Mouse (Mus musculus) embryo, embryonic 9.5 days (tissue): ENCODE results near the gene Tiam1.
A peak's percentile ranks its signal among the peaks of the same experiment; 100 is the strongest.

Source experiments
- DNase-seq: peaks from one replicate; pipeline ENCODE4 v3.0.0-alpha.2; 2017; ENCODE audit errors: extremely low spot score

Tiam1 gene

DNA sequence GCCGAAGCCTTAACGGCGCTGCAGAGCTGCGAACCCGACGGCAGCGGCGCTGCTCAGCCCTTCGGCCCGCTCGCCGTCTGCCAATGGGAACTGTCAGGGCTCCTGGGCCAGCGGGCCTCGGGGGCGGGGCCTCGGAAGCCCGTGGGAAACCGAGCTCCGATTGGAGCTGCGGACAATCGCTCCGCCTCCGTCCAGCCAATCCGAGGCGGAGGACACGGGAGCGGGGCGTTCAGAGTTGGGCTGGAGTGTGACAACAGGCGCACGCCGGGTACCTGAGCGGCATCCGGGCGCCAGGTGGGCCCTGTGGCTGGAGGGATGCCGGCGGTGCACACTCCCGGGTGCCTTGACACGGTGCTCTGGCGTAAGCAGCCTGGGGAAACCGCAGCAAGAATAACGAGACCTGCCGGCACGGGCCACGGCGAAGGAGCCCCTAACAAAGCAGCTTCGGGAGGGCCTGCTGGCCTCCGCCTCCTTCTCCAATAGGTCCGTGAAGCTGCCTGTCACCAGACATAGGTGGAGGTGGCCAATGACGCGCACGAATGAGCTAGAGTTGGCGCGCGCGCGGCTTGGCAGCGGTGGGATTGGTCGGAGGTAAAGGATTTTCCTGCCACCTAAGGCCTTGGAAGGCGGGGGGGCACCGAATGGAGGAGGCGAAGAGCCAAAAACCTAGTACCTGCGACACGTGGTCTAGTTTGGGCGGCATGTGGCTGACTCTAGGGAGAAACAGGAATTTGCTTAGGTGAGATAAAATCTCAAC lies at the start of gene Tiam1:
Gene Tiam1, minus strand, starts transcription at position 10 of the 757 bp plus-strand sequence.
- peak; percentile 98 for DNase-seq

DNA sequence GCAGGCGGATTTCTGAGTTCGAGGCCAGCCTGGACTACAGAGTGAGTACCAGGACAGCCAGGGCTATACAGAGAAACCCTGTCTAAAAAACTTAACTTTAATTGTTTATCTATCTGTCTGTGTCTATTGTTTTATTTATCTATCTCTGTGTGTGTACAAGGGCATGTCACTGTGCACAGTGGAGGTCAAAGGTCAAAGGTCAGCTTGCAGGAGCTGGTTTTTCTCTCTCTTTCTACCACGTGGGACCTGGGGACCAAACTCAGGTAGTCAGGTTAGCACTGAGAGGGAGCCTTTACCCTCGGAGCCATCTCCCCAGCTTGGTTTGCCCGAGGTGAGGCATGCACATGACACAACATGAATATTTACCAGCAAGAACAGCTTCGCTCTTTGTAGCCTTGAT lies 47.7 kb upstream of the Tiam1 start:
- DNase-seq, result no peak

DNA sequence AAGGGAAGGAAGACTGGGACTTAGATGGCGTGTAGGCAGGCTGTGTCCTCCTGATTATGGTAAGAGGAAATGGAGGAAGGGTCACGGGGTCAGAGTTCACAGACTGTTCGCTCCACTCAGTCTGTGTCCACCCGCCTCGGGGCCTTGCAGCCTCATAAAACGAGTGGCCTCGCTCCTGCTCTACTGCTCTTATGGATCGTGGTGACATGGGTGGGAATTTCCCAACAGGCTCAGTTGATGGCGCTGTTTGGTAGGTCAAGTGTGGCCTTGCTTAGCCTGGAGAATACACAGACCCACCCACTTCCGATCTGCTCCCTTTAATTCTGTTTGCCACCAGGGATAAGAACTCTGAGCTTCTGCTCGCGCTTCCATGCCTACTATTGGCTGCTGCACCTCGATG lies 43.9 kb upstream of the Tiam1 start:
- peak; percentile 51 for DNase-seq

DNA sequence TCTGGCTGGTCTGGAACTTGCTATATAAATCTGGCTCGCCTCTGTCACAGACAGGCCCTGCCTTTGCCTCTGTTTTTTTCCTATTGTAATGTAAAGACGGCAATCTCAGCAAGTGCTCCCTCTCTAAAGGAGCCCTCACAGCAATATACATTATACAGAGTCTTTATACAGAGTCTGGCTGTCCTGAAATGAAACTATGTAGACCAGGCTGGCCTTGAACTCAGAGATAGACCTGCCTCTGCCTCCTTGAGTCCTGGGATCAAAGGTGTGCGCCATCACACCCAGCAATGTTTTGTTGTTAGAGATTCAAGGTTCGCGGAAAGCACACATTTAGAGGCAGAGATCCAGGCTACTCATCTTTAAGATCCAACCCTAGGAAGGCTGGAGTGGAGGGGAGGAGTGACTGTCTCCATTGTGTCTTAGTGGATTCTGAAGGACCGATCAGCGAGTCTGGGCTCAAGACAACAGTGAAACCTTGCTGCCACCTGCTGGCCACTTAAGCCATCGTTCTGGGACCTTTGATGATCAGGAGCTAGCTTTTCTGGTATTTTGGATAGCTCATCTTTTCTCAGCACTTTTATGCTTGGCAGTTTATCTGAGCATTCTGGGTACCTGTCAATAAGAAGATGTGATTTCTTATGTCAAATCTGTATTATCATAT lies 42.5 kb upstream of the Tiam1 start:
- DNase-seq, result peak; percentile 73

DNA sequence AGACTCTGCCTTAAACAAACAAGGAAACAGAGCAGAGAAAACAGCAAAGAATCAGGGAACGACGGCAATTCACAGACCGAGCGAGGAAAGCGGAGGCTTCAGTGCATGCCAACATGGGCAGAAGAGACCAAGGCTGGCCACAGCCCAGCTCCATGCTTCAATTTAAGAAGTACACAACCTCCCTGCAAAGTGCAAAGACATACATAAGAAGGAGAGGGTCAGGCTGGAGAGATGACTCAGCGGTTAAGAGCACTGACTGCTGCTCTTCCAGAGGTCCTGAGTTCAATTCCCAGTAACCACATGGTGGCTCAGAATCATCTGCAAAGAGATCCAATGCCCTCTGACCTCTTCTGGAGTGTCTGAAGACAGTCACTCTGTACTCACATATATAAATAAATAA lies 40.6 kb upstream of the Tiam1 start:
- DNase-seq, result no peak

DNA sequence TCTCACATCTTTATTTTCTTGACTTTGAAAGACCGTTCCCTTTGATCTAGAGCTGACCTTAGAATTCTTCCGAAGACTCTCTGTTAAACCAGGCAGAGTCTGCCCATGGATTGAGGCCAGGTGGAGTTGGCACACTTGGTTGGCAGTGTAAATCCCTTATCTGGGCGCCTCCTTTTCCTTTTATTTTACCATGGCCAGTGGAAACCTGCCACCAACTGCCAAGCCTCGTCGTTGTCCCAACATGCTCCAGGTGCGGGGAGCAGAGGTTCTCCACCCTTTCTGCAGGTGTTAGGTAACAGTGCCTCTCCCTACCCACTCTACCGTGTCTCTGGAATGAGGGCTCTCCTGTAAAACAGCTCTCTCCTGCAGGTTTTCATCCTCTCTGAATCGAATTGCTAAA lies 38.1 kb upstream of the Tiam1 start:
- no peak for DNase-seq

DNA sequence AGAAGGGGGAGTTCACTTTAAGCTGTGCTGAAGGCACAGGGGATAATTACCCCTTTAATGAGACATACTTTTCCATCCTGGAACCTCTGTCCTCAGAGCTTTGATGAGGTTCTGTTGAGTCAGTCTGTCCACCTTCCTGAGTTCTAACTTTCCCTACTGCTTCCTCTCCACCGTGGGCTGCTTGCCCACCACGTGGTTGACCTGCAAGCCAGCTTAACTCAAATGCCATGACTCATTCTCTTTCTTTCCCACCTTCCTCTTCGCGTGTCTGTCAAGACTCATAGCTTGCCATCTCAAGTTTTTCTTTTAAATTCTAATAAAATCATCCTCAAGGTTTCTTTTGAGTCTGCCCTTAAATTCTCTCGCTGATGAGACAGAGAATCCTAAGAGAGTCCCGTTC lies 37.4 kb upstream of the Tiam1 start:
- DNase-seq, result no peak

DNA sequence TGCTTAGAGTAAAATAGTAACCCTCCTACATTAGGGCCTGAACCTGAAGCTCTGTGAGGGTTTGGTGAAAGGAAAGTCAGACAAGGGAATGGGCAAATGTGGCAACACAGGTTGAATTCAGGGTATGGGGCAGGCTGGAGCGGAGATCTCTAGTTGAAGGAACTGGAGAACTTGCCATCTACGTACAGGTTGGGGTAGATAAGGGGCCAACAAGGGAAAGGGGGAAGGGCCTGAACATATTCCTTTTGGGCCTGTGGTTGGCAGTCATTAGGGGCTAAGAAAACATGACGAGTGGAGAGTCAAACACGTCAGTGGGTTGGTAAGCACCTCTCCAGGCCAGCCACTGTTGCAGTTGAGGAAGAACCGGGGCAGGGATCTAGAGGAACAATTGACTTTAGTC lies 36.3 kb upstream of the Tiam1 start:
- DNase-seq, result no peak

DNA sequence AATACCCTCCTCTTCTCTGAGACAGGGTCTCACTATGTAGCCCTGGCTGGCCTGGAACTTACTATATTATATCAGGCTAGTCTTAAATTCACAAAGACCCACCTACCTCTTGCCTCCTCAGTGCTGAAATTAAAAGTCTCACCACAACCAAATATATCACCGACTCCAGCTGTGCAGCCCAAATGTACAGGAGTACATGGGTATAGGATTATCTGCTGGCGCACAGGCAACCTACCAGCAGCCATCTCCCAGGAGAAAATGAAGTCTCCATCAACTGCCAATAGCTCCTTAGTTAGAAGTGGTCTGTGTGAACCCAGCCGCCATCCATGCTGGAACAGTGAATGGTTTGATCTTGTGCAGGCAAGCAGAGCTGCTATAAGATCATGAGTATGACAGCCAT lies 34.8 kb upstream of the Tiam1 start:
- no peak for DNase-seq

DNA sequence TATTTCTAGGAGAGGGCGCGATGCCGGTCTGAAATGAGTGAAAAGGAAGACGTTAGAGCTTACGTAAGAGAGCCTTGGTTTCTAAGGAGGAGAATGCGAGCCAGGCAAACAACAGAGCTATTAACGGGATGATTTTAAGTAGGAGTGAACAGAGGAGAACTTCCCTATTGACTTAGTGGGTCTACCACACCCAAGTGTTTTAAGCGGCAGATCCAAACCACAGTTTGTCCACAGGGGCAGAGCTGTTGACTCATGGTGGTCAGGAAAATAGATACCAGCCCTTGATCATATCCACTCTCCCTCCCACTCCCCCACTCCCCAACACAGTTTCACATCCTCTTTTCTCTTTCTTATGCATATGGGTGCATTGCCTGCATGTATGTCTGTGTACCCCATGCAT lies 33.9 kb upstream of the Tiam1 start:
- no peak for DNase-seq

DNA sequence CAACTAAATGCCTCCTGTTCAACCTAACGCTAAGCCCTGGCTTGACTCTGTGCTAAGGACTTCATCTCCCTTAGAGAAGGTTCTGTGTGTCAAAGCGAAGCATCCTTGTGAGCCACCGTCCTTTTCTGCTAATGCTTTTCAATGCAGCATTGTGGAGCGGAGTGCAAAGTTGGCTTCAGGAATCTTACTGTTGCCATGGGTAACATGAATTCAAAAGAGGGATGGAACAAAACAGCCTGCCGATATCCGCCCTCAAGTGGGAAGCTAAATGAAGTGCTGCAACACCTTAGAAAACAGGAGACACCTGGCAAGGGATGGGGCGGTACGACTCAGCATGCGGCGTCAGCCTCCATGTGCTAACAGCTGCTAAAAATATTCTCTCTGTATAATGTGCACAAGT lies 32.9 kb upstream of the Tiam1 start:
- no peak for DNase-seq

DNA sequence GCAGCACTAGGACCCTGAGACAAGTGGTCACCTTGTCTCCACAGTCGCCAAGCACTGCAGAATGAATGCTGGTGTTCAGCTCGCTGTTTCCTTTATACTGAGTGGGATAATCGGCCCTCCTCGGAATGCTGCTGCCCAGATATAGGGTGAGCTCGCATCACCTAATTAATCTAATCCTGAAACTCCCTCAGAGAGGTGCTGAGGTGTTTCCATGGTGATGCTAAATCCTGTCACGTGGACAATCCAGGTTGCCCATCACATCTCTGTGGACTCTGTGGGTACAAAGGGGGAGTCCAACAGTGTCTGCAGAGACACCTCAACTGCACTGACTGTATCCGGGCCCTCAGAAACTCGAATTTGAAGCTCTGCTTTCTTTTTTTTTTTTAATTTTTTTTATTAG lies 27.8 kb upstream of the Tiam1 start:
- DNase-seq, result no peak

DNA sequence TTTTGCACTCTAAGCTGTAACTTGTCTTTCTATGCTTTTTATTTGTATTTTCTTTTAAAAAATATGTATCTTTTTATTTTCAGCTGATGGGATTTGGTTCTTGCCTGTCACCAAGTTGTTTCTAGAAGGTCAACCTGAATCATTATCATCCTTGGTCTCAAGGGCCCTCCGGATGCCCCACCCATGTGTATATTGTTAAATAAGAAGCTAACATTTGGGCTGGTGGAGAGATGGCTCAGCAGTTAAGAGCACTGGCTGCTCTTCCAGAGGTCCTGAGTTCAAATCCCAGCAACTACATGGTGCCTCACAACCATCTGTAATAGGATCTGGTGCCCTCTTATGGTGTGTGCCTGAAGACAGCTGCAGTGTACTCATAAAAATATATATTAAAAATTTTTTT lies 27.1 kb upstream of the Tiam1 start:
- DNase-seq, result no peak

DNA sequence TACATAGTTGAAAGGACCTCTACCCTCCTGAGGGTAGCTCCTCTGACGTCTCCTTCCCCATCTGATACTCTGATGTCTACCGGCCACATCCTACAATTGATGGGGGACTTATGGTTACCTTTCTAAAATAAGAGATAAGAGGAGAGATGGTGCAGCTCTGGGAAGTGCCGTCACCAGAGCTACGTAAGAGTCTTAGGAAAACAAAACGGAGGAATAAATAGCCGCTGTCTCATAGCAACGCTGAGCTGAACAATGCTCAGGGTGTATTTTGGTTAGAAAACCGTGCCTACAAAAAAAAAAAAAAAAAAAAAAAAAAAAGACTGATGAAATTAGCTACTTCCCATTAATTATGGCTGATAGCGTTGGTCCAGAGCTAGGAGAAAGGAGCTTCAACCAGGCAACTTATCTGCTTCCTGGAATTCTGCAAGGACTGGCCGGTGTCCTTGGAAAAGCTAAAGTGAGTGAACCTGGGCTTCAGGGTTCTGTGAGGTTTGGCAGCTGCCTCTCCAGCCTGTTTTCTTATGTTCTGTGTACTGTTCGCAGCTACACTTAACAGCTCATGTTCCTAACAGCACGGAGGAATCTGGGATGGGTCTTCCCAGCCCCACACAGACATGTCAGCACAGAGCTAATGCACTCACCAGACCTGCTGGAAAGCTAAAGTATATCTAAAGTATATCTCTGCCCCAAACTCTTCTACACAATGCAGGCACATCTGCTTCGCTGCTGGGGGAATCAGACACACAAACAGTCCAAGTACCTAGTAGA lies 26.5 kb upstream of the Tiam1 start:
- DNase-seq, result no peak

DNA sequence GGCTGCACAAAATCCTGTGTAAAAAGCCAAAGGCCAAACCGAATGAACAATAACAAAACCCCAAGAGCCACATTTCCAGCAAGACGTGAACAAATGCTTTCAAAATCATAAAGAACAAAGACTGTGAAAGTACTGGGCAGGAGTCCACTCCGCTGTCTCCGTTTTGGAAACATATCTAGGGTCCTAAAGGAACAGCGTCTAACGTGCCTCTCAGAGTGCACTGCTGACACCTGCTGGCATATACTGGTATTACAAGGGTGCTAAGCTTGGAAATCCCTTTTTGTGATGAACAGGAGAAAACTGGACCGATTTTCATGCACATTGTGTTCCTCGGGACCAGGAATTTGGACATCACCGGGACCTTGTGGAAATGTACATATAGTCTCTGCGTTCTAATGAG lies 24.1 kb upstream of the Tiam1 start:
- DNase-seq, result peak; percentile 82

DNA sequence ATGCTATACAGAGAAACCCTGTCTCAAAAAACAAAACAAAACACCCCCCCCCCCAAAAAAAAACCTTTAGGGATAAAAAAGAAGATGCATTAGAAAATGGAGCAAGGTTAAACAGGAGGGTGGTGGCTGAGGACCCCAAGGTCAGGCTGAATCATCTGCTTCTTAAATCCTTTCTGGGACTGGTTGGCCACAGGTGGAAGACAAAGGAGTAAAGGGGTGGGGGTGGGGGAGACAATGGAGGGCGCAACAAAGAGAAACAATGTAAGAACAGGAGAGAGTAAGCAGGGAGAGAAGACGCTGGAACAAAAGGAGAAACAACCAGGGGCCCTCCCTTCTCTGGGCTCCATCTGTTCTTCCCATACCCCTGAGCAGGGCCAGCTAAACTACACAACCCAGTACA lies 21.9 kb upstream of the Tiam1 start:
- no peak for DNase-seq

DNA sequence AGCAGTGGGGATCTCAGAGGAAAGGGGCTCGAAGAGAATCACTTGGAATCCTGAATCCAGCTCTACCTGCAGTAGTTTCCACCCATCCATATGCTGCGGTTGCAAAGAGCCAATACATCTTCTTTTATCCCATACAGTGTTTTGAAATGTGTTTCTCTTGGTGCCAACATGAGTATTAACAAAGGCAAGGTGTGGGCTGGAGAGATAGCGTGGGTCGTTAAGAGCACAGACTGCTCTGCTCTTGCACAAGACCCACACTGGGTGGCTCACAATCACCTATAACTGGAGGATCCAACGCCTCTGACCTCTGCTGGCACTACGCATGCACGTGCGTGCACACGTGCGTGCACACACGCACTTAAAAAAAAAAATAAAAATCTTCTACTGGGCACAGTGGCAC lies 21.4 kb upstream of the Tiam1 start:
- no peak for DNase-seq

DNA sequence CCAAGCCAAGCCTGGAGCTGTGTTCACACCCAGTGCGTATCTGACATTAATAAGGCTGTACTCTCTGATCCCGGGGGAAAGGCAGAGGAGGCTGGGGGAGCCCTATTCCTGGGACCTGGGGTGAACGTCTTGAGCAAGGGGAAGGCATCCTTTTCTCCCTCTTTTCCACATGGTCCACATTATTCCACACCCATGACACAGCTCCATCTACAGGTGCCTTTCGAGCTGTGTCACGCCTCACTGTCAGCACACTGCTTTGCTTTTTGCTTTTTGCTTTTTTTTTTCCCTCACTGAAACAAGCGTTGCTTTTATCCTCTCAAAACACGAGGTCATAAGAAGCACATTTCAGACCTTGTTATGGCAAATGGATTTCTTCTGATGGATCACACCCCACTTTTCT lies 11.5 kb upstream of the Tiam1 start:
- DNase-seq, result no peak

DNA sequence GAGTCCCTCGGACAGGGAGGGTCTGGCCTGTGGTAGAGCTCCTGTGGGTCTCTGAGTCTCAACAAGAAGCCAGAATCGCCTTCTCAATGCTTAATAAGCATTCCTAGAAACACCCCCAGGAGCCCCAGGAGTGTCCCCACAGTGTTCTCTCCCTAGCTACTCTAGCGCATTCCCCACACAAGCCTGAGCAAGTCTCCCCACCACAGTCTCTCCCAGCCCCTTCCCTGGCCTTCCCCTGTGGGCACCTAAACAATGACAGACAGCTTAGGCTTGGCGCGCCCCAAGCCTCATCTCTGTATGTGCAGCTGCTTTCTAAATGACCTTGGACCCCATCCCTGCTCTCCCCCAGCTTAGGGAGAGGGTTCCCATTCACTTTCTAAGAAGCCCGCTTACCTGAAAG lies 7.3 kb upstream of the Tiam1 start:
- no peak for DNase-seq

DNA sequence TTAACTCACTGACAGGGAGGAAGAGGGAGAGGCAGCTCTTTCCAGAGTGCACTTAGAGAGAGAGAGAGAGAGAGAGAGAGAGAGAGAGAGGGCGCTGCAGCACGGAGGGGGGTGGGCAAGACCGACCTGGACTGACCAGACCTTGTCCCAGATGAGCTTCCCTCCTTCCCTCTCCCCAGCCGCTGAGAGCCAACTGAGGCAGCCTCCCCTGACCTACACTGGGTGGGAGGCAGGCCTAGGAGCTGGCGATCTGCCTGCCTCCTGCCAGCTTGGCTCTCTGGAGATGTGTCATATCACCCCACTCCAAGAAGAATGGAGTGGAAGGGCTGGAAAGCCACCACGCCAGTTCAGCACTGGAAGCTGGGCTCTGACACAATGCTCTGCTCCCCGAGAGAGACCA lies 6.6 kb upstream of the Tiam1 start:
- no peak for DNase-seq

DNA sequence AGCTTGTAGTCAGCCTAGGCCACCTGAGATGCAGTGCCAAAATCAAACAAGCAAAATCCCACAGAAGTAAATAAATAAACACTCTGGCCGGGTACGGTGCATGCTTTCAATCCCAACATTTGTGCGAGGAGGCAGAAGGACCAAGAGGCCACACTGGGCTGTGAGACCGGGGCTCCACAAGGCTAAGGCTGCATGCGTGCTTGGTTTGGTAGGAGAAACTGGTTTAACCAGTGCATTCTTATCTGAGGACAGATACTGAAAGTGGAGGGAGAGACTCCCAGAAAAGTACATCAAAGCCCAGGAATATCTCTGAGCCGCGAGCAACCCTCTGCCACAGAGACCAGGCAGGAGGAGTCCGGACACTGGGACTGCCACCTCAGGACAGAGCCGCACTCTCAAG lies 5.8 kb upstream of the Tiam1 start:
- DNase-seq, result no peak

DNA sequence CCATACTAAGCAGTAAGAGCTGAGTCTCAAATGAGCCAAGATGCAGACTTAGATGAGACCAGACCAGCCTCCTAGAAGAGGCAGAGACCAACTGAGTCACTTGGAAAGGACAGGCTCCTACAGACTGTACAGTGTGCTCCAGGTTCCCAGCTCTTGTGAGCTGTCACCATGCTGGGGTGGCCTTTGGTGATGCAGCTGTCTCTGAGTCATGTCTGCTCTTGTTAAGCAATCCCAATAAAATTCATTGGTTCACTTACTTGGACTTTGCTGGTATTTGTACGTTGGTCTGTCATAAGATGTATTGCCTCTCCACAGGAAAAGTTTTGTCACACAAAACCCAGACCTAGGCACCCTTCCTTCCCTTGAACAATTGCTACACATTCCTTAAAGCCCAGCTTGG lies 1.7 kb upstream of the Tiam1 start:
- DNase-seq, result no peak

DNA sequence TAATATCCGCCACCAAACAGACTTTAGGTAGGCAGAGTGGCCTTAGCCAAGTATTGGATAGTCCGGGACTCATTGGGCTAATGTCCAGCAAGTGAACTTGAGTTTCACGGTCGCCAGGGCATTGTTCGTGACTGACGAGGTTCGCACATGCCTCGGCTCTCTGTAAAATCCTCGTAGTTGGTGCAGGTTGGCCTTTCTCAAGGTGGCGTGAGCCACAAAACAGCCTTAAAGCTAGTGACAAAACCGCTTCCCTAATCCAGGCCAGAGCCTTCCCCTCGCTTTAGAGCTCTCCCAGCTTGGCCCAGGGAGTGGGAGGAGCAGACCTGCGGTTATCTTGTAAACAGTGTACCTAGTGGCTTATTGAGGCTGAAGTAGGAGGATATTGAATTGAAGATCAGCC lies 972 bp upstream of the Tiam1 start:
- DNase-seq, result no peak
